Mouse (Mus musculus) 416B (cell line): ENCODE data around the gene Scamp2.
A peak's percentile ranks its signal among the peaks of the same experiment; 100 is the strongest.

ENCODE experiments used
- DNase-seq: peaks from one replicate; pipeline ENCODE4 v3.0.0; 2011; ENCODE audit warnings: low read depth

Scamp2 gene

DNA sequence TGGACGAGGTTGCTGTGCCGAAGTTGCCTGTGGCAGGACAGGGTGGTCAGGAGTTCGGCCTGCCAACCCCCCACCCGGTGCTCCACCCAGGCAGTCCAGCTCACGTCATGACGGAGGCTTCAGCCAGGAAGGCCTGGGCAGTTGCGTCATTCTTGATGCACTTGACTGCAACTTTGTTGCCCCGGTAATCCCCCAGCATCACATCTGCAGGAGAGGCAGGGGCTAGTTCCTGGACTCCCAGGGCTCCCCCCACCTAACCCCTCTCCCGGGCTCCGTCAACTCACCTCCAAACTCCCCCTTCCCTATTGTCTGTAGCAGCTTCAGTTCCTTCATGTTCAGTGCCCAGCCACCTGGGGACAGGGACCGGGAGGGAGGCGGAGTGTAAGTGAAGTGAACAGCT is 68.0 kb downstream of the Scamp2 start:
- DNase-seq: no peak

- peak; percentile 64 for DNase-seq
Observed at GRCm38 (mm10) chr9:57629118-57629874, 68.6 kb downstream of the Scamp2 start.

DNA sequence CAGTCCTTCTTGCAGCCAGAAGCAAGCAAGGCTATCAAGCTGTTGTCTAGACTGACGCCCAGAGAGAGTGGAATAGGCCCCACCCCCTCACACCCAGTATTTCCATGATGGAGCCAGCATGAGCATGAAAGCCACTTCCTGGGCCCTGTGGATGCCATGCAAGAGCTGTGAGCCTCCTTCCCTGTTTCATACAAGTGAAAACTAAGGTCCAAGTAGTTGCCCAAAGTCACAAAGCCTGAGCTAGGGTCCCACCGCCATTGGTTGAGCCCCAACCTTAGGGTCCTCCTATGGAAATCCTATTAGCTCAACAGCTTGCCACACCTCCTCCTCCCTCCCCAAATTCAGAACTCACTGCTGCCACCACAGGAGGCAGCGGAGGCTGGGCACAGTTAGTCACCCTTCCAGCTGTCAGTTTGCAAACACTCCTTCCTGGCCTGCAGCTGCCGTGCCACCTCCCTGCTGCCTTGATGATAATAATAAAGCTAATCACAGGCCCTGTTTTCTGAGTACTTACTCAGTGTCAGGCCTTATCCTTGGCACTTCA is 72.8 kb downstream of the Scamp2 start:
- DNase-seq: peak; percentile 76

DNA sequence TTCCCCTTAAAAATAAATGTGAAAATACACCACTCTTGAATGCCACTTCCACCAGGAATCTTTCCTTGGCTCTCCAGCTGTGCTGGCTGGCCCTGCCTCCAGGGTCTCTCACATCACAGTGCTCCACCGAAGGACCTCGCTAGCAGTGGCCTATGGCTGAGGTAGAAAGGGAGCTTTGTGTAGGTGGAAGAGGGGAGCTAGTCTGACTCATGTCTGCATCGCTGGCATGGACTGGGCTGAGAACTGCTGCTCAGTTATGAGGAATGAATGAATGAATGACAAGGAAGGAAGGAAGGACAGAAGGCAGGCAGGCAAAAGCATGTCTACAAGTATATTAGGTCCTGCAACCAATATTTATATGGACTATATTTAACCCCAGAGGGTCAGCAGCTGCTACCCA is 76.5 kb downstream of the Scamp2 start:
- no peak for DNase-seq

- DNase-seq: peak; percentile 84
Observed at GRCm38 (mm10) chr9:57637741-57638322, 77.1 kb downstream of the Scamp2 start.
